Mouse (Mus musculus): ENCODE results near the gene Creb5. TPM values are rescaled to one million over a fixed set of nuclear protein-coding genes. Genes with fewer than 3 reads are reported as not detected.

The Creb5 gene
- total RNA-seq, 1 experiment: 1.1 TPM

DNA sequence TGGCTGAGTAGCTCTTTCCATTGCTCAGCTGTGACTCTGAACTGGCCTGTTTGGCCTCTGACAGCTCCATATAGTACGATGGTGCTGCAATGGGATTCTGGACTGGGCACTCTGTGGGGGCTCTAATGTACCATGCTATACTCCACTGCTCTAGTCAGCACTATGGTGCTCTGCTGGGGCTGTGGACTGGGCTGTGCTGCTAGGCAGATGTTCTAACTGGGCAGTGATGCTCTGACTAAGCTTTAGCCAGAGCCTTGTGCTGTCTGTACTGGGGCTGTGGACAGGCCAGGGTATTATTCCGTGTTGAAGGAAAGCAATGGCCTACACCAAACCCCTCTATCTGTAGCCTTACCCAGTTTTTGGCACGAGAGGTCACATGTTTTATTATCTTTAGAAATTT lies 316.0 kb downstream of the Creb5 start:
- no peak for DNase-seq (ENCODE audit: low read depth, low spot score)
- TF ChIP-seq ZNF384 (IDR thresholded peaks at IDR 0.05; ENCODE audit: low read depth, low read length) (no peak), HCFC1 (IDR thresholded peaks at IDR 0.05; ENCODE audit: borderline replicate concordance, insufficient read depth, low read length) (no peak), MAFK (IDR thresholded peaks at IDR 0.05; ENCODE audit: insufficient read depth, low read depth, low read length) (no peak), ZC3H11A (IDR thresholded peaks at IDR 0.05; ENCODE audit: borderline replicate concordance, low read depth, low read length) (no peak), CHD2 (IDR thresholded peaks at IDR 0.05; ENCODE audit: low read depth, low read length) (no peak)
- no peaks in the 10 kb centered on the region for H3K9me3 ChIP-seq (ENCODE audit: control insufficient read depth, insufficient read depth, low read depth, low read length)
- H3K4me1 ChIP-seq (ENCODE audit: control insufficient read depth in 2 of 2, insufficient read depth in 2 of 2, low read length in 2 of 2, poor library complexity in 1 of 2): no peaks in the 10 kb centered on the region
- no peak overlapping the region for H3K27ac ChIP-seq (ENCODE audit: insufficient read depth, low read depth, low read length, poor library complexity, severe bottlenecking)
- H3K36me3 ChIP-seq (ENCODE audit: control insufficient read depth, insufficient read depth, low read length, poor library complexity, severe bottlenecking): no peaks in the 10 kb centered on the region
- H3K9ac ChIP-seq (ENCODE audit: insufficient read depth, low read depth, low read length, poor library complexity, severe bottlenecking): no peak overlapping the region
- in situ Hi-C loops (cut with MboI; ENCODE audit: low sequenced_read_pairs in 2 of 2, unreplicated experiment in 2 of 2): no loop called here
- no peak overlapping the region for H3K4me3 ChIP-seq (ENCODE audit: insufficient read depth in 1 of 2, low read depth in 1 of 2, low read length in 2 of 2, poor library complexity in 1 of 2, severe bottlenecking in 1 of 2)

- no peak overlapping the region for H3K4me3 ChIP-seq (ENCODE audit: insufficient read depth in 1 of 2, low read depth in 1 of 2, low read length in 2 of 2, poor library complexity in 1 of 2, severe bottlenecking in 1 of 2)
- H3K36me3 ChIP-seq (ENCODE audit: control insufficient read depth, insufficient read depth, low read length, poor library complexity, severe bottlenecking): no peaks in the 10 kb centered on the region
- no peaks in the 10 kb centered on the region for H3K4me1 ChIP-seq (ENCODE audit: control insufficient read depth in 2 of 2, insufficient read depth in 2 of 2, low read length in 2 of 2, poor library complexity in 1 of 2)
- no peak overlapping the region for H3K27ac ChIP-seq (ENCODE audit: insufficient read depth, low read depth, low read length, poor library complexity, severe bottlenecking)
- TF ChIP-seq ZC3H11A (IDR thresholded peaks at IDR 0.05; ENCODE audit: borderline replicate concordance, low read depth, low read length) (no peak), CHD2 (IDR thresholded peaks at IDR 0.05; ENCODE audit: low read depth, low read length) (no peak), HCFC1 (IDR thresholded peaks at IDR 0.05; ENCODE audit: borderline replicate concordance, insufficient read depth, low read length) (no peak), ZNF384 (IDR thresholded peaks at IDR 0.05; ENCODE audit: low read depth, low read length) (no peak), MAFK (IDR thresholded peaks at IDR 0.05; ENCODE audit: insufficient read depth, low read depth, low read length) (no peak)
- no peak for DNase-seq (ENCODE audit: low read depth, low spot score)
- no peaks in the 10 kb centered on the region for H3K9me3 ChIP-seq (ENCODE audit: control insufficient read depth, insufficient read depth, low read depth, low read length)
- in situ Hi-C loops (cut with MboI; ENCODE audit: low sequenced_read_pairs in 2 of 2, unreplicated experiment in 2 of 2): no loop called here
- H3K9ac ChIP-seq (ENCODE audit: insufficient read depth, low read depth, low read length, poor library complexity, severe bottlenecking): no peak overlapping the region
Observed at GRCm38 (mm10) chr6:53603695-53604094, 316.6 kb downstream of the Creb5 start.

DNA sequence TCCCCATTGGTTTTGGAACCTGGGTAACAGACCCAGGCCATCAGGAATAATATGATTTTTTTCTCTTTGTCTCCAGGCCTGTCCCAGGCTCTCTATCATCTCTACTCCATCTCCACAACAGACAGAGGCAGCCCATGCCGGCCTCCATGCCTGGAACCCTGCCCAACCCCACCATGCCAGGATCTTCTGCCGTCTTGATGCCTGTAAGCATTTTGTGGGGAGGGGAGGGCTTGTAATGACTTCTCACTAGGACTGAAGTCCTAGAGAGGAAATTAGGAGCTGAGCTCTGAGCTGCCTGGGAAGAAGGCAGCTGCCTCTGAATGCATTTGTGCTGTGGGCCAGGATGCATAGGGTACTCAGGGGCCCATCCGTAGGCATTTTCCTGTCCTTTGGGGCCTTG lies 317.3 kb downstream of the Creb5 start:
- no peaks in the 10 kb centered on the region for H3K9me3 ChIP-seq (ENCODE audit: control insufficient read depth, insufficient read depth, low read depth, low read length)
- H3K9ac ChIP-seq (ENCODE audit: insufficient read depth, low read depth, low read length, poor library complexity, severe bottlenecking): no peak overlapping the region
- H3K27ac ChIP-seq (ENCODE audit: insufficient read depth, low read depth, low read length, poor library complexity, severe bottlenecking): no peak overlapping the region
- H3K36me3 ChIP-seq (ENCODE audit: control insufficient read depth, insufficient read depth, low read length, poor library complexity, severe bottlenecking): no peaks in the 10 kb centered on the region
- TF ChIP-seq ZNF384 (IDR thresholded peaks at IDR 0.05; ENCODE audit: low read depth, low read length) (no peak), ZC3H11A (IDR thresholded peaks at IDR 0.05; ENCODE audit: borderline replicate concordance, low read depth, low read length) (no peak), MAFK (IDR thresholded peaks at IDR 0.05; ENCODE audit: insufficient read depth, low read depth, low read length) (no peak), CHD2 (IDR thresholded peaks at IDR 0.05; ENCODE audit: low read depth, low read length) (no peak), HCFC1 (IDR thresholded peaks at IDR 0.05; ENCODE audit: borderline replicate concordance, insufficient read depth, low read length) (no peak)
- H3K4me1 ChIP-seq (ENCODE audit: control insufficient read depth in 2 of 2, insufficient read depth in 2 of 2, low read length in 2 of 2, poor library complexity in 1 of 2): no peaks in the 10 kb centered on the region
- DNase-seq (ENCODE audit: low read depth, low spot score): no peak
- in situ Hi-C loops (cut with MboI; ENCODE audit: low sequenced_read_pairs in 2 of 2, unreplicated experiment in 2 of 2): no loop called here
- H3K4me3 ChIP-seq (ENCODE audit: insufficient read depth in 1 of 2, low read depth in 1 of 2, low read length in 2 of 2, poor library complexity in 1 of 2, severe bottlenecking in 1 of 2): no peak overlapping the region

DNA sequence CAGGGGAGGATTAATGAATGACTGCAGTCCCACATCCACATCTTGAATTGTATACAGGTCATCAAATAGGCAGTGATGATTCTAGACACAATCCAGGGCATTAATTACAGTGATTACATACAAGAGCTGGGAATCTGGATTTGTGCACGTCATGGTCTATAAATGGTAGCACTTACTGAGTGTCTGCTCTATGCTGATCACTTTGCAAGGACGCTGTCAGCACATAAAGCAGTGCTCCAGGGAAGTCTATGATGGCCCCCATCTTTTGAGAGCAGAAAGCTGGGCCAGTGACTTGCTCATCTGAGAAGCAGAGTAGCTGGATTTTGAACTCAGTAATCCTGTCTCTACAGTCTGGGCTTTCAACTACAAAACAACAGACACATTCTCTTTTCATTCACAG lies 318.1 kb downstream of the Creb5 start:
- no peak for DNase-seq (ENCODE audit: low read depth, low spot score)
- no peak overlapping the region for H3K4me3 ChIP-seq (ENCODE audit: insufficient read depth in 1 of 2, low read depth in 1 of 2, low read length in 2 of 2, poor library complexity in 1 of 2, severe bottlenecking in 1 of 2)
- H3K9me3 ChIP-seq (ENCODE audit: control insufficient read depth, insufficient read depth, low read depth, low read length): no peaks in the 10 kb centered on the region
- no peak overlapping the region for H3K9ac ChIP-seq (ENCODE audit: insufficient read depth, low read depth, low read length, poor library complexity, severe bottlenecking)
- H3K4me1 ChIP-seq (ENCODE audit: control insufficient read depth in 2 of 2, insufficient read depth in 2 of 2, low read length in 2 of 2, poor library complexity in 1 of 2): no peaks in the 10 kb centered on the region
- H3K27ac ChIP-seq (ENCODE audit: insufficient read depth, low read depth, low read length, poor library complexity, severe bottlenecking): no peak overlapping the region
- no peaks in the 10 kb centered on the region for H3K36me3 ChIP-seq (ENCODE audit: control insufficient read depth, insufficient read depth, low read length, poor library complexity, severe bottlenecking)
- TF ChIP-seq ZC3H11A (IDR thresholded peaks at IDR 0.05; ENCODE audit: borderline replicate concordance, low read depth, low read length): no peak
- no peak for TF ChIP-seq HCFC1 (IDR thresholded peaks at IDR 0.05; ENCODE audit: borderline replicate concordance, insufficient read depth, low read length)
- no peak for TF ChIP-seq CHD2 (IDR thresholded peaks at IDR 0.05; ENCODE audit: low read depth, low read length)
- no peak for TF ChIP-seq ZNF384 (IDR thresholded peaks at IDR 0.05; ENCODE audit: low read depth, low read length)
- TF ChIP-seq MAFK (IDR thresholded peaks at IDR 0.05; ENCODE audit: insufficient read depth, low read depth, low read length): no peak
- in situ Hi-C loops (cut with MboI; ENCODE audit: low sequenced_read_pairs in 2 of 2, unreplicated experiment in 2 of 2): no loop called here

GRCm38 (mm10) chr6:53611451-53611945 lies 324.4 kb downstream of the Creb5 start:
- Histone ChIP-seq H3K9me3 (ENCODE audit: control insufficient read depth, insufficient read depth, low read depth, low read length) (no peaks in the 10 kb centered on the region), H3K4me3 (ENCODE audit: insufficient read depth in 1 of 2, low read depth in 1 of 2, low read length in 2 of 2, poor library complexity in 1 of 2, severe bottlenecking in 1 of 2) (no peak overlapping the region), H3K27ac (ENCODE audit: insufficient read depth, low read depth, low read length, poor library complexity, severe bottlenecking) (no peak overlapping the region), H3K4me1 (ENCODE audit: control insufficient read depth in 2 of 2, insufficient read depth in 2 of 2, low read length in 2 of 2, poor library complexity in 1 of 2) (no peaks in the 10 kb centered on the region; a peak in 1 of 4 replicates), H3K9ac (ENCODE audit: insufficient read depth, low read depth, low read length, poor library complexity, severe bottlenecking) (no peak overlapping the region), H3K36me3 (ENCODE audit: control insufficient read depth, insufficient read depth, low read length, poor library complexity, severe bottlenecking) (no peaks in the 10 kb centered on the region)
- no peak for DNase-seq (ENCODE audit: low read depth, low spot score)
- TF ChIP-seq CHD2 (IDR thresholded peaks at IDR 0.05; ENCODE audit: low read depth, low read length) (no peak), ZNF384 (IDR thresholded peaks at IDR 0.05; ENCODE audit: low read depth, low read length) (no peak), MAFK (IDR thresholded peaks at IDR 0.05; ENCODE audit: insufficient read depth, low read depth, low read length) (no peak), HCFC1 (IDR thresholded peaks at IDR 0.05; ENCODE audit: borderline replicate concordance, insufficient read depth, low read length) (no peak), ZC3H11A (IDR thresholded peaks at IDR 0.05; ENCODE audit: borderline replicate concordance, low read depth, low read length) (no peak)
- in situ Hi-C loops (cut with MboI; ENCODE audit: low sequenced_read_pairs in 2 of 2, unreplicated experiment in 2 of 2): no loop called here
